Mouse (Mus musculus): ENCODE results near the gene Sgo2a. TPM values are rescaled to one million over a fixed set of nuclear protein-coding genes. Genes with fewer than 3 reads are reported as not detected.

Gene Sgo2a
- polyA plus RNA-seq, 1 experiment from 2014 or later: 23.8 TPM

GRCm38 (mm10) chr1:58069181-58069580, 73.4 kb downstream of the Sgo2a start:
- H3K36me3 ChIP-seq (ENCODE audit: control insufficient read depth, insufficient read depth, low read length): no peaks in the 10 kb centered on the region
- no peak overlapping the region for H3K4me2 ChIP-seq (ENCODE audit: low read depth)
- no peak overlapping the region for H3K9ac ChIP-seq (ENCODE audit: low read length)
- no peak overlapping the region for H3K4me3 ChIP-seq (ENCODE audit: low read depth, low read length)
- H3K9me3 ChIP-seq (ENCODE audit: control insufficient read depth, low read length): no peaks in the 10 kb centered on the region
- DNase-seq (ENCODE audit: low spot score) (no peak), ATAC-seq (ENCODE audit: insufficient read depth, low FRiP score, low TSS enrichment) (no peak)
- H3K27ac ChIP-seq (ENCODE audit: low read depth, low read length): no peak overlapping the region
- 92% methylated on average over 6 of the region's 6 CpGs for WGBS
- no peaks in the 10 kb centered on the region for H3K27me3 ChIP-seq (ENCODE audit: control insufficient read depth, insufficient read depth, low read length)
- H3K4me1 ChIP-seq (ENCODE audit: control insufficient read depth, insufficient read depth, low read length): no peaks in the 10 kb centered on the region

DNA sequence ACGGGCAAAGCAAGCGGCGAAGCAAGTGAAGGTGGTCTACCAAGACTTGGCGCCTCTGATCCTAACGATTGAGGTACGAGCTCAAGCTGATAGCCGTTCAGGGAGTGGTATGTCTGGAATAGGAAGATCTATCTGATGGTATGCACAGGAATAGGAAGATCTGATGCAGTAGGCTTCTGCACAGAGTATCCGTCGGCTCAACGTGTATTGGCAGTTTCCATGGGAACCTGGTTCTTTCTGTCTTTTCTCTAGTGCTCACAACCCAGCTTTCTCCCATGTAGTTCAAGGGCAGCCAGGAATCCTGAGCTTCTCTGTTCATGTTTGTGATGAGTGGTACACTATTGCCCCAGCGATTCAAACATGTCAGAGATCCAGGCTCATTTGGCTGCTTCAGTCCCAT, 74.3 kb downstream of the Sgo2a start:
- H3K27me3 ChIP-seq (ENCODE audit: control insufficient read depth, insufficient read depth, low read length): no peaks in the 10 kb centered on the region
- WGBS: 93% methylated on average over 11 of the region's 11 CpGs
- H3K9ac ChIP-seq (ENCODE audit: low read length): no peak overlapping the region
- DNase-seq (ENCODE audit: low spot score) (no peak), ATAC-seq (ENCODE audit: insufficient read depth, low FRiP score, low TSS enrichment) (no peak)
- no peaks in the 10 kb centered on the region for H3K4me1 ChIP-seq (ENCODE audit: control insufficient read depth, insufficient read depth, low read length)
- H3K27ac ChIP-seq (ENCODE audit: low read depth, low read length): no peak overlapping the region
- H3K9me3 ChIP-seq (ENCODE audit: control insufficient read depth, low read length): no peaks in the 10 kb centered on the region
- no peaks in the 10 kb centered on the region for H3K36me3 ChIP-seq (ENCODE audit: control insufficient read depth, insufficient read depth, low read length)
- H3K4me3 ChIP-seq (ENCODE audit: low read depth, low read length): no peak overlapping the region
- H3K4me2 ChIP-seq (ENCODE audit: low read depth): no peak overlapping the region

GRCm38 (mm10) chr1:58071006-58071405, 75.2 kb downstream of the Sgo2a start:
- no peak for DNase-seq (ENCODE audit: low spot score)
- ATAC-seq (ENCODE audit: insufficient read depth, low FRiP score, low TSS enrichment): no peak
- no peaks in the 10 kb centered on the region for H3K27me3 ChIP-seq (ENCODE audit: control insufficient read depth, insufficient read depth, low read length)
- no peaks in the 10 kb centered on the region for H3K36me3 ChIP-seq (ENCODE audit: control insufficient read depth, insufficient read depth, low read length)
- 91% methylated on average over 9 of the region's 9 CpGs for WGBS
- H3K9me3 ChIP-seq (ENCODE audit: control insufficient read depth, low read length): no peaks in the 10 kb centered on the region
- no peak overlapping the region for H3K4me3 ChIP-seq (ENCODE audit: low read depth, low read length)
- H3K27ac ChIP-seq (ENCODE audit: low read depth, low read length): no peak overlapping the region
- H3K4me2 ChIP-seq (ENCODE audit: low read depth): no peak overlapping the region
- H3K4me1 ChIP-seq (ENCODE audit: control insufficient read depth, insufficient read depth, low read length): no peaks in the 10 kb centered on the region
- no peak overlapping the region for H3K9ac ChIP-seq (ENCODE audit: low read length)

DNA sequence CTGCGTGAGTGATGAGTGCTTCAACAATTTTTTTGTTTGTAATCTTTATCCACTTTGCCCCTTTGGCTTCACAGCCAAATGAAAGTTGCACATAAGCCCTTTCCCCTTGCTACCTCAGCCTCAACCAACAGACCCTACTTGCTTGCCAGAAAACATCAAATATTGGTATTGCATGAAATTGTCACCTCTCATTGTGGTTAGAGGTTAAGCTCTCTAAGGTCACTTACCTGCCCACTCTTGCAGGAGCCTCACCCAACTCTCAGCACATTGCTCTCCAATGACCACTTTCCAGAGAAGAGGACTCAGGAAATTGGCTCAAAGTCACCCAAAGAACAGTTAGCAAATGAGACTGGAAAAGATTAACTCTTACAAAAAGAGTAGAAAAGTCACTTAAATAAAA, 75.7 kb downstream of the Sgo2a start:
- Histone ChIP-seq H3K27ac (ENCODE audit: low read depth, low read length) (no peak overlapping the region), H3K4me3 (ENCODE audit: low read depth, low read length) (no peak overlapping the region)
- 94% methylated on average over 1 of the region's 1 CpGs for WGBS

DNA sequence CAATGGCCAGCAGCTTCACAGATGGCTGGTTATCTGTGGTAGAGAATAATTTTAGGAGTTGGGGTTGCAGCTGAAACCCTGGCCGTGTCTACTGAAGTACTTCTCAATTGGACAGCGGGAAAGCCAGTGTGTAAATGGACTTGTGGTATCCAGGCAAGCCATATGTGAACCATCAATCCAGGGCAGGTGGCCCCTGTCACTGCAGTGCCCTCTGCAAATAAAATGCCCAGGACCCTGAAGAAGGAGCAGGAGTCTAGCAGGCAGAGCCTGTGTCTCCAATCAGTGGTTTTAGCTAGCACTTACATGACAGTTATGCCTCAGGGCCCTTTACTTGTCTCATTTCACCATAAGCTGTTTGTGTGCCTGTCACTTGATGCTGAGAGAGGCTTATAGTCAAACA, 76.6 kb downstream of the Sgo2a start:
- no peaks in the 10 kb centered on the region for H3K4me1 ChIP-seq (ENCODE audit: control insufficient read depth, insufficient read depth, low read length)
- 69% methylated on average over 2 of the region's 2 CpGs for WGBS
- DNase-seq (ENCODE audit: low spot score): no peak

More for the DNA sequence above, 75.7 kb downstream of the Sgo2a start:
- no peaks in the 10 kb centered on the region for H3K36me3 ChIP-seq (ENCODE audit: control insufficient read depth, insufficient read depth, low read length)
- no peaks in the 10 kb centered on the region for H3K4me1 ChIP-seq (ENCODE audit: control insufficient read depth, insufficient read depth, low read length)
- H3K9me3 ChIP-seq (ENCODE audit: control insufficient read depth, low read length): no peaks in the 10 kb centered on the region
- no peak for DNase-seq (ENCODE audit: low spot score)
- no peaks in the 10 kb centered on the region for H3K27me3 ChIP-seq (ENCODE audit: control insufficient read depth, insufficient read depth, low read length)
- ATAC-seq (ENCODE audit: insufficient read depth, low FRiP score, low TSS enrichment): no peak
- H3K9ac ChIP-seq (ENCODE audit: low read length): no peak overlapping the region
- no peak overlapping the region for H3K4me2 ChIP-seq (ENCODE audit: low read depth)

GRCm38 (mm10) chr1:58072991-58073730, 77.4 kb downstream of the Sgo2a start:
- Histone ChIP-seq H3K9ac (ENCODE audit: low read length) (no peak overlapping the region), H3K36me3 (ENCODE audit: control insufficient read depth, insufficient read depth, low read length) (no peaks in the 10 kb centered on the region), H3K27ac (ENCODE audit: low read depth, low read length) (no peak overlapping the region), H3K4me2 (ENCODE audit: low read depth) (no peak overlapping the region), H3K4me1 (ENCODE audit: control insufficient read depth, insufficient read depth, low read length) (no peaks in the 10 kb centered on the region), H3K9me3 (ENCODE audit: control insufficient read depth, low read length) (no peaks in the 10 kb centered on the region), H3K27me3 (ENCODE audit: control insufficient read depth, insufficient read depth, low read length) (no peaks in the 10 kb centered on the region), H3K4me3 (ENCODE audit: low read depth, low read length) (no peak overlapping the region)
- no peak for DNase-seq (ENCODE audit: low spot score)
- 74% methylated on average over 12 of the region's 12 CpGs for WGBS
- no peak for ATAC-seq (ENCODE audit: insufficient read depth, low FRiP score, low TSS enrichment)

More for the DNA sequence above, 76.6 kb downstream of the Sgo2a start:
- ATAC-seq (ENCODE audit: insufficient read depth, low FRiP score, low TSS enrichment): no peak
- H3K4me3 ChIP-seq (ENCODE audit: low read depth, low read length): no peak overlapping the region
- H3K36me3 ChIP-seq (ENCODE audit: control insufficient read depth, insufficient read depth, low read length): no peaks in the 10 kb centered on the region
- H3K9ac ChIP-seq (ENCODE audit: low read length): no peak overlapping the region
- no peaks in the 10 kb centered on the region for H3K27me3 ChIP-seq (ENCODE audit: control insufficient read depth, insufficient read depth, low read length)
- H3K4me2 ChIP-seq (ENCODE audit: low read depth): no peak overlapping the region
- no peak overlapping the region for H3K27ac ChIP-seq (ENCODE audit: low read depth, low read length)
- H3K9me3 ChIP-seq (ENCODE audit: control insufficient read depth, low read length): no peaks in the 10 kb centered on the region

- H3K36me3 ChIP-seq (ENCODE audit: control insufficient read depth, insufficient read depth, low read length): no peaks in the 10 kb centered on the region
- no peaks in the 10 kb centered on the region for H3K9me3 ChIP-seq (ENCODE audit: control insufficient read depth, low read length)
- ATAC-seq (ENCODE audit: insufficient read depth, low FRiP score, low TSS enrichment) (no peak), DNase-seq (ENCODE audit: low spot score) (no peak)
- H3K4me2 ChIP-seq (ENCODE audit: low read depth): no peak overlapping the region
- H3K4me1 ChIP-seq (ENCODE audit: control insufficient read depth, insufficient read depth, low read length): no peaks in the 10 kb centered on the region
- H3K4me3 ChIP-seq (ENCODE audit: low read depth, low read length): no peak overlapping the region
- WGBS: 88% methylated on average over 2 of the region's 2 CpGs
- H3K27me3 ChIP-seq (ENCODE audit: control insufficient read depth, insufficient read depth, low read length): no peaks in the 10 kb centered on the region
- no peak overlapping the region for H3K9ac ChIP-seq (ENCODE audit: low read length)
- no peak overlapping the region for H3K27ac ChIP-seq (ENCODE audit: low read depth, low read length)
These were observed 78.5 kb downstream of the Sgo2a start for GRCm38 (mm10) chr1:58074266-58074665.

Other genes with a start within 250 kb of the Sgo2a start
- gene Spats2l, start 221.8 kb upstream of the Sgo2a start, polyA plus RNA-seq (2014; fragmentation: Nextera tagmentation; extraction: Ambion mirVana): 32.3 and 36.5 TPM in 2 replicates
- 19.1 and 21.0 TPM in 2 replicates for gene Kctd18, start 23.0 kb downstream of the Sgo2a start, polyA plus RNA-seq (2014; fragmentation: Nextera tagmentation; extraction: Ambion mirVana)
- gene Aox1, start 34.0 kb downstream of the Sgo2a start, polyA plus RNA-seq (2014; fragmentation: Nextera tagmentation; extraction: Ambion mirVana): 0.16 TPM in 2 replicates
- gene Aox3, start 117.2 kb downstream of the Sgo2a start, polyA plus RNA-seq (2014; fragmentation: Nextera tagmentation; extraction: Ambion mirVana): 0.14 TPM in 1 of 2 replicates, not detected in the other
- gene Aox4, start 214.4 kb downstream of the Sgo2a start, polyA plus RNA-seq (2014; fragmentation: Nextera tagmentation; extraction: Ambion mirVana): 0.04 TPM in 1 of 2 replicates, not detected in the other

Measured in neural tube, embryonic 11.5 days (tissue).